Mouse (Mus musculus) thymus, adult 2 months (tissue): ENCODE measurements around the gene Nxpe2.

Source experiments
- CTCF ChIP-seq: fragments of 200-500 bp; IDR thresholded peaks from 2 replicates; pipeline ENCODE4 v1.5.1; 2012; ENCODE audit warnings: mild to moderate bottlenecking, control low read depth, low read length, moderate library complexity, borderline replicate concordance; ENCODE audit not compliant: control insufficient read depth, poor library complexity, insufficient read depth; ENCODE audit errors: extremely low read depth
- POLR2A ChIP-seq: fragments of 200-500 bp; IDR thresholded peaks from 2 replicates; pipeline ENCODE4 v1.6.1; 2012; ENCODE audit warnings: mild to moderate bottlenecking, low read length, control low read depth, moderate library complexity; ENCODE audit not compliant: control insufficient read depth, poor library complexity, insufficient read depth; ENCODE audit errors: extremely low read depth

- TF ChIP-seq CTCF (no peak), POLR2A (no peak)
Measured at GRCm38 (mm10) chr9:48290281-48290680, 63.0 kb downstream of the Nxpe2 start.
